Mouse (Mus musculus) lung, adult 2 months (tissue): ENCODE data around the gene Thoc3.

Experiments
- CTCF ChIP-seq: fragments of 200-500 bp; IDR thresholded peaks from 2 replicates; pipeline ENCODE4 v1.5.1; 2011; ENCODE audit warnings: mild to moderate bottlenecking, low read length, control low read depth; ENCODE audit not compliant: insufficient read depth
- POLR2A ChIP-seq: fragments of 200-500 bp; IDR thresholded peaks from 2 replicates; pipeline ENCODE4 v1.6.1; 2011; ENCODE audit warnings: low read depth, mild to moderate bottlenecking, control low read depth, low read length, borderline replicate concordance; ENCODE audit errors: extremely low read depth

GRCm38 (mm10) chr13:54501957-54502690 is 33.5 kb upstream of the Thoc3 start:
- TF ChIP-seq POLR2A (no peak), CTCF (no peak)
